Mouse (Mus musculus): ENCODE results near the gene Itga4. TPM values are rescaled to one million over a fixed set of nuclear protein-coding genes. Genes with fewer than 3 reads are reported as not detected.

The Itga4 gene
- polyA plus RNA-seq, 2 experiments: 18.6 to 27.6 TPM

DNA sequence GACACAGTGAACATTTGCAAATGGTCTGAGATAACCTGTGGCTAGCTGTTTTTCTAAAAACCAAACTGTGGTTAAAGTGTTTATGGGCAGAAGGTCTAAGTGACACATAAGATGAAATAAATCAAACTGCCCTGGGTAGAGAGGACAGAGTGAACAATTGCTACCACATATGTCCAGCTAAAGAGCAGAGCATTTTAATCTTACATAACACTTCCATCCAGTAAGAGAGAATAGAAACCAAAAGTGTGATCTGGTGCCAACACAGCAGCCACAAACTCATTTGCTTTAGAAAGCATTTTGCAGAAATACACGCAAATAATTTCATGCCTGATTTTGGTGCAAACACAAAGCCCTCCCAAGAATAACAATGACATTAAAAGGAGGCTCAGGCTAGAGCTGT is 83.8 kb downstream of the Itga4 start:
- WGBS (ENCODE audit: insufficient replicate concordance): 64% methylated on average over 1 of the region's 1 CpGs

DNA sequence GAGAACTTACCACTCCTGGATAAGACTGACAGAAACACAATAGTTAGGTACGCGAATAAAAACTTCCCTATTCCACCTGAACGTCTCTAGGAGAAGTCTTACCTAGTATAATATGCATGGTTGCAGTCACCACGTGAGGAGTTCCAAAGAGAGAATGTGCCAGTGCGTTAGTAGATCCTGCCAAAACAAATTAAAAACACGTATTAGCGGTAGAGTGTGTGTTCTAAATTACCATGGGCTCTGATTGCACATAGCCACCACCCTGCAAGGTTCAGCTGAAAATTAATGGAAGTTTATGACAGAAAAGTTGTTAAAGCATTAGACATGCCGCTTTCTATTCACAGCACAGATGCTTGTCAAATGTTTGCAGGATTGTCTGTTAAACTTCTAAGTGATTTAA is 87.9 kb downstream of the Itga4 start:
- no peak overlapping the region for H3K9ac ChIP-seq (replicated peaks)
- no peaks in the 10 kb centered on the region for H3K4me1 ChIP-seq (replicated peaks; ENCODE audit: control insufficient read depth in 2 of 2, insufficient read depth in 2 of 2, low read length in 1 of 2)
- no peak for TF ChIP-seq CTCF (IDR thresholded peaks at IDR 0.05; ENCODE audit: low read depth)
- TF ChIP-seq EP300 (IDR thresholded peaks at IDR 0.05; ENCODE audit: low read depth): no peak
- no peak overlapping the region for H3K4me3 ChIP-seq (ENCODE audit: insufficient read depth in 1 of 2, low read depth in 2 of 2, low read length in 2 of 2)
- WGBS (ENCODE audit: insufficient replicate concordance): 74% methylated on average over 8 of the region's 8 CpGs
- H3K27me3 ChIP-seq (ENCODE audit: control insufficient read depth, insufficient read depth, low read length): no peaks in the 10 kb centered on the region
- H3K4me2 ChIP-seq (ENCODE audit: low read depth): no peak overlapping the region
- no peak for ATAC-seq (ENCODE audit: insufficient read depth)
- no peak for DNase-seq (ENCODE audit: low read depth in 3 of 3, low spot score in 3 of 3)
- H3K9me3 ChIP-seq (ENCODE audit: control insufficient read depth, low read length): no peaks in the 10 kb centered on the region
- no peak overlapping the region for H3K27ac ChIP-seq
- no peaks in the 10 kb centered on the region for H3K36me3 ChIP-seq (replicated peaks; ENCODE audit: control insufficient read depth, insufficient read depth, low read depth)

More for the DNA sequence above, 83.8 kb downstream of the Itga4 start:
- Histone ChIP-seq H3K9ac (replicated peaks) (no peak overlapping the region), H3K27ac (no peak overlapping the region), H3K9me3 (ENCODE audit: control insufficient read depth, low read length) (no peaks in the 10 kb centered on the region), H3K4me2 (ENCODE audit: low read depth) (no peak overlapping the region), H3K27me3 (ENCODE audit: control insufficient read depth, insufficient read depth, low read length) (no peaks in the 10 kb centered on the region), H3K4me1 (replicated peaks; ENCODE audit: control insufficient read depth in 2 of 2, insufficient read depth in 2 of 2, low read length in 1 of 2) (no peaks in the 10 kb centered on the region), H3K4me3 (ENCODE audit: insufficient read depth in 1 of 2, low read depth in 2 of 2, low read length in 2 of 2) (no peak overlapping the region), H3K36me3 (replicated peaks; ENCODE audit: control insufficient read depth, insufficient read depth, low read depth) (no peaks in the 10 kb centered on the region; the same call in 1 of the 2 replicates)
- DNase-seq (ENCODE audit: low read depth in 3 of 3, low spot score in 3 of 3): no peak
- TF ChIP-seq CTCF (IDR thresholded peaks at IDR 0.05; ENCODE audit: low read depth): no peak
- no peak for TF ChIP-seq EP300 (IDR thresholded peaks at IDR 0.05; ENCODE audit: low read depth)
- no peak for ATAC-seq (ENCODE audit: insufficient read depth)

DNA sequence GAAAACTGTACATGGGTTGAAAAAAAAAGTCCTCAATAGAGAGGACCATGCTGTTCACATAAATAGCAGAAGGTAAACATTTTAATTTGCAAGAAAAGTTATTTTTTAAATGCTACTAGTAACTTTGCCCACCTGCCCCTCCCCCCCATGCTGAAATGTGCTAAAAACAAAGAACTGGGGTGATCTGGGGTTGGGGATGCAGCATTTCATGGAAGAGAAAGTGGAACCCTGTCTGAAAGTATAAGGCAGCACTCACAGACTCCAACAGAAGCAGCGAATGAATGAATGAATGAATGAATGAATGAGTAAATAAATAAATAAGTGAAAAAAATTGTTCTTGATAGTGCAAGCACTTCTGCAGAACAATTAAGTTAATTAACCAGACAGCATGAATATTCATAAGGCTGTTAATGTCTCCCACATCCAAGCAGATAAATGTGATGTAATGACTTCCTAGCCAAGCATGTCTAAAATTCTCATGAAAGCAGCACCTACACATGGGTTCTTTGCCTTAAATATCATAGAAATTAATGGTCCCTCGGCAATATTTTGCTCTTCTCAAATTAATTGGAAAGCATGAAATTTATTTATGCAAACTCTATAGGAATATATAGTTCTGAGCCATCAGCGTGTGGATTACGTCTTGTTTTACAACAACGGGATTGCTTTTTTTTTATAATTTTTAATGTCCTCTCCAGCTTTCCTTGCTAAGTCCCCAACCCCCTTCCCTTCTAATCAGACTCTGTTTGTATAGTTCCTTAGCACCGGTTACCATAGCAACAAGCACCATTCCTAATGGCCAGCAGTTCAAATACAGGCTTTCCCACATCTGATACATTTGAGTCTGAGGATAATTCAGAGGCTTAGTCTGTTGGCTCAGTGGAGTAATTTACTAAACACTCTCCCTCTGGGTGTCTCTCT is 96.2 kb downstream of the Itga4 start:
- Histone ChIP-seq H3K27me3 (ENCODE audit: control insufficient read depth, insufficient read depth, low read length) (no peaks in the 10 kb centered on the region), H3K27ac (no peak overlapping the region), H3K4me1 (replicated peaks; ENCODE audit: control insufficient read depth in 2 of 2, insufficient read depth in 2 of 2, low read length in 1 of 2) (no peaks in the 10 kb centered on the region), H3K4me2 (ENCODE audit: low read depth) (no peak overlapping the region), H3K9me3 (ENCODE audit: control insufficient read depth, low read length) (no peaks in the 10 kb centered on the region), H3K36me3 (replicated peaks; ENCODE audit: control insufficient read depth, insufficient read depth, low read depth) (no peaks in the 10 kb centered on the region), H3K9ac (replicated peaks) (no peak overlapping the region), H3K4me3 (ENCODE audit: insufficient read depth in 1 of 2, low read depth in 2 of 2, low read length in 2 of 2) (no peak overlapping the region)
- TF ChIP-seq CTCF (IDR thresholded peaks at IDR 0.05; ENCODE audit: low read depth) (no peak), EP300 (IDR thresholded peaks at IDR 0.05; ENCODE audit: low read depth) (no peak)
- WGBS (ENCODE audit: insufficient replicate concordance): 65% methylated on average over 6 of the region's 6 CpGs
- DNase-seq (ENCODE audit: low read depth in 3 of 3, low spot score in 3 of 3) (no peak), ATAC-seq (ENCODE audit: insufficient read depth) (no peak)

DNA sequence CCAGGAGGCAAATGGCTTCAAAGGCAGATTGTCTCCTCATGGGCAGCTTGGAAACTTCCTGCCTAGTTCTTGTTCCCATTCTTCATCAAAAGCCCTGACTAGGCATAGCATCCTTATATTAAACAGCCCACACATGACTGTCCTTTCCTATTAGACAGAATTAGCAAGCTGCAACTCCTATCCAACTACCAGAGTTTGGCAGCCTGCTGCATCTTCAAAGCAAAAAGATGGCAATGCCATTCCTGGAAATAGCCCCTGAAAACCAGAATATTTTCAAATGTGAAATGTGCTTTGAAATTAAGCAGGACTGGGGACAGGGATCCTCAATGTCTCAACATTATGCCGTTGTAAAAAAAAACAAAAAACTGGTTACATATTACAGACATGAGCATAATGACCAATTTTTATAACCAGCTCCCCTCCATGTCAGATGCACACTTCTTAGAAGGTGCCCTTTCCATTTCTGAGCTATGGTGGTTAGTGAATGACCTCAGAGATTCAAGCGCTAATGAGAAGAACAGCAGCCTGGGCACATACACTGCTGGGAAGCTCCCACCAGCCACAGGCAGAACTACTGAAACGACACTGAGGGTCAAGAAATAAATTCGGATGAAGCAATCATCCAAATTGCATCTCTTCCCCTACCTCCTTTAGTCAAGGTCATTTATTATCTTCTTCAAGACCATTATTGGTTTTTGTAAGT is 97.0 kb downstream of the Itga4 start:
- DNase-seq (ENCODE audit: low read depth in 3 of 3, low spot score in 3 of 3): no peak
- no peak for TF ChIP-seq CTCF (IDR thresholded peaks at IDR 0.05; ENCODE audit: low read depth)
- no peak for TF ChIP-seq EP300 (IDR thresholded peaks at IDR 0.05; ENCODE audit: low read depth)
- H3K9ac ChIP-seq (replicated peaks): no peak overlapping the region
- no peaks in the 10 kb centered on the region for H3K27me3 ChIP-seq (ENCODE audit: control insufficient read depth, insufficient read depth, low read length)
- H3K36me3 ChIP-seq (replicated peaks; ENCODE audit: control insufficient read depth, insufficient read depth, low read depth): no peaks in the 10 kb centered on the region
- no peaks in the 10 kb centered on the region for H3K9me3 ChIP-seq (ENCODE audit: control insufficient read depth, low read length)
- no peak overlapping the region for H3K27ac ChIP-seq
- no peak overlapping the region for H3K4me3 ChIP-seq (ENCODE audit: insufficient read depth in 1 of 2, low read depth in 2 of 2, low read length in 2 of 2)
- ATAC-seq (ENCODE audit: insufficient read depth): no peak
- 66% methylated on average over 4 of the region's 4 CpGs for WGBS (ENCODE audit: insufficient replicate concordance)
- no peak overlapping the region for H3K4me2 ChIP-seq (ENCODE audit: low read depth)
- no peaks in the 10 kb centered on the region for H3K4me1 ChIP-seq (replicated peaks; ENCODE audit: control insufficient read depth in 2 of 2, insufficient read depth in 2 of 2, low read length in 1 of 2)

DNA sequence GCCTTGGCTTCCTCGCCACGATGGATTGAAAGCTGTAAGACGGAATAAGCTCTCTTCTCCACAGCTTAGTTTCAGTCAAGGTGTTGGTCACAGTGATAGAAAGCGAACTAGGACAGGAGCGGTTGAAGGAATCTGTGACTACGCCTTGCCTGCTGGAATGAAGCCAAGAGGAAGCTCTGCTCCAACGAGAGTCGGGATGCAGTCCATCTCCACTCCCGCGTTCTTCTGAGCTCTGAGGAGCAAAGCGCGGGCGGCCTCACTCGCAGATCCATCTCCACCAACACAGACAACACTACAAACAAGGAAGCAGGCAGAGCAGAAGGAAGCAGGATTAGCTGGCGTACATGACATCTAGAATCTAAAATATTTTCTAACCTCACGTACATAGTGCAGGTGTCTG is 99.5 kb downstream of the Itga4 start:
- H3K27me3 ChIP-seq (ENCODE audit: control insufficient read depth, insufficient read depth, low read length): no peaks in the 10 kb centered on the region
- H3K36me3 ChIP-seq (replicated peaks; ENCODE audit: control insufficient read depth, insufficient read depth, low read depth): no peaks in the 10 kb centered on the region
- DNase-seq (ENCODE audit: low read depth in 3 of 3, low spot score in 3 of 3): no peak
- H3K27ac ChIP-seq: no peak overlapping the region
- H3K9me3 ChIP-seq (ENCODE audit: control insufficient read depth, low read length): no peaks in the 10 kb centered on the region
- no peak overlapping the region for H3K4me3 ChIP-seq (ENCODE audit: insufficient read depth in 1 of 2, low read depth in 2 of 2, low read length in 2 of 2)
- ATAC-seq (ENCODE audit: insufficient read depth): no peak
- TF ChIP-seq CTCF (IDR thresholded peaks at IDR 0.05; ENCODE audit: low read depth) (no peak), EP300 (IDR thresholded peaks at IDR 0.05; ENCODE audit: low read depth) (no peak)
- 79% methylated on average over 16 of the region's 16 CpGs for WGBS (ENCODE audit: insufficient replicate concordance)
- no peaks in the 10 kb centered on the region for H3K4me1 ChIP-seq (replicated peaks; ENCODE audit: control insufficient read depth in 2 of 2, insufficient read depth in 2 of 2, low read length in 1 of 2)
- H3K9ac ChIP-seq (replicated peaks): no peak overlapping the region
- H3K4me2 ChIP-seq (ENCODE audit: low read depth): no peak overlapping the region

Data from liver, embryonic 14.5 days (tissue).